Mouse (Mus musculus) testis, adult 2 months (tissue): ENCODE measurements around the gene Noct.

Experiments
- CTCF ChIP-seq: fragments of 200-500 bp; IDR thresholded peaks from 2 replicates; pipeline ENCODE4 v1.5.1; 2012; ENCODE audit warnings: low read depth, mild to moderate bottlenecking, inconsistent platforms, low read length, moderate library complexity; ENCODE audit not compliant: control insufficient read depth, insufficient read depth, insufficient replicate concordance
- POLR2A ChIP-seq: fragments of 200-500 bp; IDR thresholded peaks from 2 replicates; pipeline ENCODE4 v1.6.1; 2012; ENCODE audit warnings: low read depth, mild to moderate bottlenecking, inconsistent platforms, low read length, moderate library complexity; ENCODE audit not compliant: control insufficient read depth

- TF ChIP-seq CTCF (no peak), POLR2A (no peak)
These were observed 71.0 kb downstream of the Noct start for GRCm38 (mm10) chr3:51295225-51295624.
